Mouse (Mus musculus): ENCODE measurements at regions not wholly inside any gene's neighbourhood (a gene's known extent, or its start where the extent isn't known, plus 50 kb on each side); places are given as distances from the start of the nearest gene placed in this dataset.

DNA sequence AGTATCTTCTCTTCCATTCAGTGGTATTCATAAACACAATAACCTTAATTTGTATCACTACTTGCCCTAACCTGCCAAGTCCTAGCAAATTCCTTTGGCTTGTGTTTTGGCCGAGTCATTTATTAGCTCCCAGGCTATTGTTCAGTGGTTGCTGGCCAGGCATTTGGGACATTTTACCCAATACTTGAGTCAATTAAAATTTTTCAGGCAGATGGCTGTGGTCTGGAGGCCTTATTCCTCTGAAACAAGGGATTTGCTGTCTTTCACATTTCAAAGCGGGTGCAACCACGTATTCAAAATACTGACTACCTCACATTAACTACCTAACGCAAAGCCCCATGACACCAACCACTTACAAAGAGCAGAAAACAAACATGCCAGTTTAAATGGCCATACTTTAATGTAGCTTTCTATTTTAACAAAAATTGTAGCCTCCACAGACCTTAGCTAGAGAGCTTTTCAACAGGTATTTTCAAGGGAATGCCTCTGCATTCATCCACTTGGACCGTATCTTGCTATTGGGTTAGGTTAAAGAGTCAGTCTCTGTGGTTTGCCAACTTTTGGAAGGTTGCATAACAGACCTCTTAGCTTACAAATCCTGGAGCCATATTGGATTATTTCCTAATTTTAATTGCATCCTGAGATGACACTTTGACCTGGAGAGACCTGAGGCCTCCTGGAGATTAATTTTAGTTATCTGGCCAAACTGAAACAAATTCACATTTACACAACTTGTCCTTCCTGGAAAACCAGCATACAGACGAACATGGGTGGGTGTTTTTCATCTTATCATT, 224.7 kb upstream of the Fam241a start:
- no peak for DNase-seq (ENCODE audit: low spot score)

- no peak for DNase-seq (ENCODE audit: low spot score)
These were observed 217.1 kb upstream of the Fam241a start for GRCm38 (mm10) chr3:128113209-128113608.

DNA sequence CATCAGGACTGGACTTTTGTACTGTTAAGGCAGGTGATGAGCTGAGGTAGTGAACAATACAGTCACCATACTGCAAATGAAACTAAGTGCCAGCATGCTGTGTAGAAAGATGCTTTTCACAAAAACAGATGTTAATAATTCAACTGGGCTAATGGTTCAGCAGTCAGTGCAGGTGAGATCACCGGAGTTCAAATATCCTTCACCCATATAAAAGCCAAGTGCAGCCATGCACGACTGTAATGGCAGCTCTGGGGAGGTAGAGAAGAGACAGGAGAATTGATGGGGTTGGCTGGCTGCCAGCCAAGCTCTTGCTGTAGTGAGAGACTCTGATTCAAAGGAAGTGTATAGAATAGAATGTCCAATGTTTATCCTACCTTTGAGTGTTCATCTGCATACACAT, 214.3 kb upstream of the Fam241a start:
- no peak for DNase-seq (ENCODE audit: low spot score)

DNA sequence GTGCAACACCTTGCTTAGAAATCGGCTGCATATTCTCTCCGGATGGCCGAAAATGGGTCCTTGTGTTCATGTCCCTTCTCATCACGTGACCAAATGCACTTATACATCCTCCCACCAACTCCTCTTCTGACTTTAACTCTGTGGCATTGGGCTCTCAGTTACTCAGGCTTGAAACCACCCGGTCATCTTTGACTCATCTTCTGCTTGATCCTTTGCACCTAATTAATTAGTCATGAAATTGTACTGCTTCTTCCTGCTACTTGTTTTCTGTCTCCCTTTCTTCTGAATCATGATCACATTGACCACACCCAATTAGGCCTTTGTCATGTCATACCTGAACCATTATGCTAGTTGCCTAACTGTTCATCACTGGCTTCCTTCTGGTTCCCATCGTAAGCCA, 208.4 kb upstream of the Fam241a start:
- no peak for DNase-seq (ENCODE audit: low spot score)

GRCm38 (mm10) chr3:128093046-128093445, 196.9 kb upstream of the Fam241a start:
- no peak for DNase-seq (ENCODE audit: low spot score)

DNA sequence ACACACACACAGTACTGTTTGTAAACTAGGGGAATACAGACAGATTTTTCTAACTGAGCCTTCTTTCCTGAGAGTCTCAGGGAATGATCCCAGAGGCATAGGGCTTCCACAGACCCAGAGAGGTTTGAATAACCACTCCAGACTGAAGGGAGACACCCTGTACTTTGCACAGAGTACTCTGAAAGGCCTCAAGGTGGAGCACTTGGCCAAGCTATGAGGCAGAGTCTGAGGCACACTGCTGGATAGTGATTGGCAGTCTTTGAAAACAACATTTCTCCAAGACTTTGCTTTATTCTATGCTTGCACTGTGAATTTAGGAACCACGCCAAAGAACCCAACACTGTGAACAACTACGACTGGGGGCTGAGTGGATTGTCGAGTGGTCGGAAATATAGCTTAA, 192.1 kb upstream of the Fam241a start:
- peak; percentile 6 for DNase-seq (ENCODE audit: low spot score)

DNA sequence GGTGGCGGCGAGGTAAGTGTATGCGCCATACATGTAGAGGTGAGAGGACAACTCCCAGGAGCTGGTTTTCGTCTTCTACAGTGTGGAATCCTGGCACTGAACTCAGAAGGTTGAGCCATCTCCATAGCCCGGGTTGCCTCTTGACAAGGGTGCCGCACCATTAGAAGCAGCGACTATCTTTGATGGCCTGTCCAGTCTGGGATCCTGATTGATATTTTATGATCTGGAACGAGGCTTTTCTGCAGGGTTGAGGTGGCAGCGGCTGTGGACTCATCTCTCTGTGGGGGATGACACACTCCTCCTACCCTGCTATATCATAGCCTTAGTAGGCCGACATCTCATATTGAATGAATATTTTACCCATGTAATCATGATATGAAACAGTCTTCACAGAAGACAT, 191.0 kb upstream of the Fam241a start:
- DNase-seq (ENCODE audit: low spot score) = no peak

DNA sequence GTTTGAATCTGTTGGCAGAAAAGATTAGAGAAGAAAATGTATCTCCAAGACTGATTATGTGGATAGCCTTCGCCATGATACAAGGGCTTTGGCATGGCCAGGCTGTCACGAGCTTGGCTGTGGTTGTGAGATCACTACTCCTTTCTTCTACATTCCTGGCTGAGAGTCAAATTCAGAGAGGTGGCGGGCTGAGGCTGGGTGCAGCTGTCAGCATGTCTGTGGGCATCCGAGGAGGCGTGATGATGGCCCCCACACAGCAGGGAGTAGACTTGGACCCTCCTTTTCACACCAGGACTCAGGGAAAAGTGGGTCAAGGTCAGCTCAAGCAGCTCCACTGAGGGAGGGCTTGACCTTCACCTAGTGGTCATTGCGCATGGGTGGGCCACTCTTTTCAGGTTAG, 186.3 kb upstream of the Fam241a start:
- DNase-seq (ENCODE audit: low spot score) = no peak

DNA sequence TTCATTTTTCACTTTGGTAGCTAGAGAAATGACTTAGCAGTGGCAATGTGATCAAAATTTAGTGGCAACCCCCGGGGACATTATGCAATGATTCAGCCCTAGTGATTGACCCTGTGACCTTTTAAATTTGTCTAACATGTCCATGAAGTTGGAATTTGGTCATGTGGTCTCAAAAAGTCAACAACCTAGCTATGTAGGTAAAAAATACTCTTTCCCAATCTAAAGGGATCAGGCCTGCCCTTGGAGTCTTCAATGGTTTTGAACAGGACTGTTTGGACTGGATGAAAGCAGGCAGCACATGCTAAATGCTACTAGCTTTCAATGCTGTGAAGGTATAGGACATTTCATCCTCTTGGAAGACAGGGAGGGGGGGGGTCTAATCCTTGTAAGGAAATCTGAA, 185.3 kb upstream of the Fam241a start:
- DNase-seq (ENCODE audit: low spot score) = no peak

DNA sequence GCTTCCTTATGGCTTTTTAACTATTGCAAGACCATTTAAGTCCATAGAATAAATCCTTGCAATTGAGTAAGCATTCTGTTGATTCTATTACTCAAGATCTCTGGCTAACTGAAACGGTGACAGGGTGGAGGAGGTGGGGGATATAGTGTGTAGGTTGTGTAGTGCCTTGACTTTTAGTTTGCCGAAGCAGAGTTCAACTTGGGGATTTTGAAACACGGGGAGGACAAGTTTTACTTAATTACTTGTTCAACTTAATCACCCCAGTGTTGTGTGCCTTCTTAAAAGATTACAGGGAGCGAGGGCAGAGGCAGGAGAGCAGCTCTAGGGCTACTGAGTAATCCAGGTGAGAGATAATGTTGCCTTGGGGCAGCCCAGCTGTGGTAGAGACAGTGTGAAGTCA, 171.7 kb upstream of the Fam241a start:
- DNase-seq (ENCODE audit: low spot score) = no peak

DNA sequence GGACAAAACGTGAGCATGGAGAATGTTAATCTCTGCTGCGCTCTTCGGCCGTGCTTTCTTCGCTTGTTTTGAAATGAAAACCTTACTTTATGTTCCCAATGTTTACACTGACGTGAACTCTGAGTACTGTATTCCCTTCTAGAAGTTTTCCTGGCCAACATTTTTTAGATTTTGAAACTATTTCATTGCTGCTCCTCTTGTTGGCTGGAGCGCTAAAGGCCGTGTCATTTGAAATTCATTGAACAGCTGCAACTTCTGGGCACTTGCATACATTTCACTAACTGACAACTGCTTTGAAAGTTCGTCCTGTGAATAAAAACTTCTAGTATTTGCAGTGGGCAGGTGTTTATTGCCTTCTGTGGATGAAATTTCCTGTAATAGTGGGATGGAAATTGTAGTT, 157.9 kb upstream of the Fam241a start:
- no peak for DNase-seq (ENCODE audit: low spot score)

- no peak for DNase-seq (ENCODE audit: low spot score)
These were observed 147.6 kb upstream of the Fam241a start for GRCm38 (mm10) chr3:128043709-128044108.

DNA sequence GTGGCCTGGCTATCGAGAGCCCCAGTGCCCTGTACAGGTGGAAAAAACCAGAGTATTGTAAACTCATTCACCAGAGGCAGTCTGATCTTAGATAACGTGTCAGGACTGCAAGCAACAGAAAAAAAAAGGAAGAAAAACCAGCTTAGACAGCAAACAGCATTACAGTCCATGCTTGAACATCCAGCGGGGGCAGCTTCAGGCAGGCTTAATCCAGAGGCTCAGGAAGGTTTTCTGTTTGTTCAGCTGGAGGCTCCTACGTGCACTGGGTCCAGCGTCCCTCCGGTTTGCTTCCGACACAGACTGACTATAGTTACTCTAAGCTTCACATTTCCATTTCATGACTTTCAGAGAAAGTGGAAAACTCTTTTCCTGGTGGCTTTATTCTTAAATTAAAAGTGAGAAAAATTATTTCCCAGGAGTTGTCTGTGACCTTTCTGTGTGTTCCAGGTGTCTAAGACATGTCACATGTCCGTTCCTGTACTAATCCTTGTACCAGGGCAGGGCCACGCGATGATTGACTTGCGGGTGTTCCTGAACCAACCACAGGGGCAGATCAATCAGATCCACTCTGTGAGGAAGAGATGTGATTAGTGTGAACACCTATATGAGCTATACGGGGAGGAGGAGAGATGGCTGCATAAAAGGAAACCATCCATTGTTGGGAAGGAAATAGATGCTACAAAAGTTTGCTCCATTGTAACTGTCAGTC, 144.4 kb upstream of the Fam241a start:
- DNase-seq (ENCODE audit: low spot score) = peak; percentile 51

- no peak for DNase-seq (ENCODE audit: low spot score)
These were observed 143.1 kb upstream of the Fam241a start for GRCm38 (mm10) chr3:128039185-128039584.

GRCm38 (mm10) chr3:128036538-128036937, 140.4 kb upstream of the Fam241a start:
- no peak for DNase-seq (ENCODE audit: low spot score)

DNA sequence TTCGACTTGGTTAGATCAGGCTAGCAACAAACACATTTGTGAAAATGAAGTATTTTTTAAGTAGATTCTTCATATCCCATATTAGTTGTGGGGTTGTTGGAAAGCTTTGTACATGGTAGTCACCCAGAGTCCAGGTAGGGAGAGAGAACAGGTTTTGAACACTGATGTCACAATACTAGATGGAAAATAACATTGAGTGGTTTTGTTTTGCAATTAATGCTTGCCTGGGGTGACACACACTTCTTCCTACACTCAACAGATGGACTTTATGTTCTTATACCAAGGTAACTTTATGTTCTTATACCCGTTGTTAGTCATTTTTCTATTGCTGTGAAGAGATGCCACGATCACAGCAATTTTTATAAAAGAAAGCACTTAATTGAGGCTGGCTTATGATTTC, 134.2 kb upstream of the Fam241a start:
- DNase-seq (ENCODE audit: low spot score) = no peak

DNA sequence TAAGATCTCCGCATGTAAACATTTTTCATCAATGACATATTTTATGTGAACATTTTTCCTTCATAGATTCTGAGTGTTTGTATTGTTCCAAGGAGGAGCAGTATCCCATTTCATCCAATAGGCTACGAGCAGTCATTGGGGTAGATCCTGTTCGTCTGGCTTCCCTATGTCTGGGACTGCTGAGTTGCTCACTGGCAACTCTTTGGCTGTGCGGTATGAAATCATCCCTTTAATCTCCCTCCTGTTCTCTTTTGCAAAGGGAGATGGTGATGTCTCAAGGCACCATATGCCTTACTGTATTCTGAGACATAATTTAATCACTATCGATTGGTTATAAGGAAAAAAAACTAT, 133.4 kb upstream of the Fam241a start:
- no peak for DNase-seq (ENCODE audit: low spot score)

DNA sequence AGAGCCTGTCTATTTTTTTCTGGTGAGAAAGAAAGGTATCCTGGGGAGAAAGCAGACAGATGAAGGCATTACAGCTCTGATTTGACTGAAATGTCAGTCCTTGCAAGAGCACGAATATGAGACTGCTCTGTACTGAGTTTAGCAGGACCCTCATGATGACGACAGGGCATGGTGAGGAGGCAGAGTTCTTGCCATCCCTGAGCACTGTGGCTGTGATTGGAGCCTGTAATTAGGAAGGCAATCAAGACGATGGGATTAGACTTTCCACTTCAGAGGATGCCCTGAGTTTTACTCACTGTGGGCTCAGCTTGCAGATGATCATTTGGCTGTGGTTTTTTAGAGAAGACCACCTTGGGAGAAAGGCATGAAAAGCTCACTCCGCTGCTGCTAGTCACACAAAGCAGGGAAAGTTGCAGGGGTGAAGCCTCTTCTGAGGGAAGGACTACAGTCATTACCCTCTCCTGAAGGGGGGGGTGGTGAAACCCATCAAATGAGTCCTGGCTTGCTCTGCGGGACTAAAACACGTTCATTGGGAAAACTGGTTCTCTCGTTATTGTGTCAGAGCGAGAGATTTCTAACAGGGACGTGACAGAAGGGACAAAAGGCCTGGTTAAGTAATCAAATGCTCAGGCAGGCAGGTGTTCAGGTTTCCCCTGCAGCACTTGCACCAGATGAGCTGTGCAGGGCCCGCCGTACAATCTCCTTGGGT, 132.9 kb upstream of the Fam241a start:
- DNase-seq (ENCODE audit: low spot score) = no peak

- no peak for DNase-seq (ENCODE audit: low spot score)
These were observed 128.7 kb upstream of the Fam241a start for GRCm38 (mm10) chr3:128024856-128025255.

- no peak for DNase-seq (ENCODE audit: low spot score)
These were observed 118.8 kb upstream of the Fam241a start for GRCm38 (mm10) chr3:128014909-128015308.

GRCm38 (mm10) chr3:128002905-128003641, 106.9 kb upstream of the Fam241a start:
- no peak for DNase-seq (ENCODE audit: low spot score)

GRCm38 (mm10) chr3:128001924-128002501, 105.9 kb upstream of the Fam241a start:
- peak; percentile 22 for DNase-seq (ENCODE audit: low spot score)
